Mouse (Mus musculus) brown adipose tissue, adult 24 weeks (tissue): ENCODE measurements at regions not wholly inside any gene's neighbourhood (a gene's known extent, or its start where the extent isn't known, plus 50 kb on each side); places are given as distances from the start of the nearest gene placed in this dataset.

Experiments used
- H3K27ac ChIP-seq: fragments of 200-500 bp; replicated peaks from 2 replicates; pipeline ENCODE4 v1.5.1; 2012; ENCODE audit warnings: low read depth, mild to moderate bottlenecking, low read length
- H3K4me1 ChIP-seq: fragments of 200-500 bp; 2 replicates; pipeline ENCODE4 v1.6.1; 2012; ENCODE audit warnings: low read length, mixed read lengths; ENCODE audit not compliant: control insufficient read depth, insufficient read depth, insufficient read length
- H3K4me3 ChIP-seq: fragments of 200-500 bp; 2 replicates; pipeline ENCODE4 v1.5.1; 2012; ENCODE audit warnings: low read depth, mild to moderate bottlenecking, low read length, moderate library complexity; ENCODE audit not compliant: insufficient read depth

GRCm38 (mm10) chr2:137446919-137447318, 330.5 kb upstream of the Jag1 start:
- no peaks in the 10 kb centered on the region for H3K4me1 ChIP-seq
- H3K4me3 ChIP-seq = no peak overlapping the region
- no peak overlapping the region for H3K27ac ChIP-seq

- no peak overlapping the region for H3K27ac ChIP-seq
- peaks cover 3% of the 10 kb centered on the region; the same call in 1 of the 2 replicates for H3K4me1 ChIP-seq
- H3K4me3 ChIP-seq = no peak overlapping the region
Observed at GRCm38 (mm10) chr2:137437741-137438140, 321.3 kb upstream of the Jag1 start.

- Histone ChIP-seq H3K4me1 (peaks cover 3% of the 10 kb centered on the region; the same call in 1 of the 2 replicates), H3K27ac (no peak overlapping the region), H3K4me3 (no peak overlapping the region)
Observed at GRCm38 (mm10) chr2:137436161-137436560, 319.7 kb upstream of the Jag1 start.

- H3K27ac ChIP-seq = no peak overlapping the region
Observed at GRCm38 (mm10) chr2:137422656-137423055, 306.2 kb upstream of the Jag1 start.

GRCm38 (mm10) chr2:137419678-137420077, 303.2 kb upstream of the Jag1 start:
- H3K4me1 ChIP-seq = peaks cover 4% of the 10 kb centered on the region; the same call in 1 of the 2 replicates
- H3K4me3 ChIP-seq = no peak overlapping the region
- H3K27ac ChIP-seq = peak overlapping the region; percentile 58; the same call in 1 of the 2 replicates

More at GRCm38 (mm10) chr2:137422656-137423055, 306.2 kb upstream of the Jag1 start:
- no peak overlapping the region for H3K4me3 ChIP-seq
- peaks cover 4% of the 10 kb centered on the region; the same call in 1 of the 2 replicates for H3K4me1 ChIP-seq

GRCm38 (mm10) chr2:137417691-137418090, 301.2 kb upstream of the Jag1 start:
- Histone ChIP-seq H3K4me3 (no peak overlapping the region), H3K27ac (no peak overlapping the region), H3K4me1 (peaks cover under 1% of the 10 kb centered on the region; the same call in 1 of the 2 replicates)

GRCm38 (mm10) chr2:137413432-137413831, 297.0 kb upstream of the Jag1 start:
- Histone ChIP-seq H3K4me1 (no peaks in the 10 kb centered on the region), H3K27ac (no peak overlapping the region), H3K4me3 (no peak overlapping the region)

- Histone ChIP-seq H3K4me3 (no peak overlapping the region), H3K27ac (no peak overlapping the region), H3K4me1 (no peaks in the 10 kb centered on the region)
Observed at GRCm38 (mm10) chr2:137409611-137410010, 293.2 kb upstream of the Jag1 start.

- no peak overlapping the region for H3K27ac ChIP-seq
- no peak overlapping the region for H3K4me3 ChIP-seq
Observed at GRCm38 (mm10) chr2:137408294-137408693, 291.9 kb upstream of the Jag1 start.

GRCm38 (mm10) chr2:137393486-137393885, 277.0 kb upstream of the Jag1 start:
- H3K4me3 ChIP-seq = no peak overlapping the region
- no peaks in the 10 kb centered on the region for H3K4me1 ChIP-seq
- H3K27ac ChIP-seq = no peak overlapping the region

More at GRCm38 (mm10) chr2:137408294-137408693, 291.9 kb upstream of the Jag1 start:
- no peaks in the 10 kb centered on the region for H3K4me1 ChIP-seq

- Histone ChIP-seq H3K27ac (no peak overlapping the region), H3K4me3 (no peak overlapping the region), H3K4me1 (no peaks in the 10 kb centered on the region)
Observed at GRCm38 (mm10) chr2:137379816-137380215, 263.4 kb upstream of the Jag1 start.

GRCm38 (mm10) chr2:137375346-137375745, 258.9 kb upstream of the Jag1 start:
- no peak overlapping the region for H3K27ac ChIP-seq
- no peaks in the 10 kb centered on the region for H3K4me1 ChIP-seq
- H3K4me3 ChIP-seq = no peak overlapping the region

- H3K27ac ChIP-seq = no peak overlapping the region
- no peaks in the 10 kb centered on the region for H3K4me1 ChIP-seq
- H3K4me3 ChIP-seq = no peak overlapping the region
Observed at GRCm38 (mm10) chr2:137371062-137371461, 254.6 kb upstream of the Jag1 start.

GRCm38 (mm10) chr2:137363006-137363405, 246.6 kb upstream of the Jag1 start:
- Histone ChIP-seq H3K4me1 (no peaks in the 10 kb centered on the region), H3K4me3 (no peak overlapping the region), H3K27ac (no peak overlapping the region)

GRCm38 (mm10) chr2:137357181-137357738, 240.8 kb upstream of the Jag1 start:
- H3K4me1 ChIP-seq = no peaks in the 10 kb centered on the region
- H3K27ac ChIP-seq = no peak overlapping the region
- H3K4me3 ChIP-seq = no peak overlapping the region

- no peak overlapping the region for H3K27ac ChIP-seq
- no peak overlapping the region for H3K4me3 ChIP-seq
- H3K4me1 ChIP-seq = no peaks in the 10 kb centered on the region
Observed at GRCm38 (mm10) chr2:137343736-137344135, 227.3 kb upstream of the Jag1 start.
